Mouse (Mus musculus) hindbrain, embryonic 16.5 days (tissue): ENCODE data around the gene Sys1. TPM values are rescaled to one million over a fixed set of nuclear protein-coding genes. Genes with fewer than 3 reads are reported as not detected.

Experiments used
- ATAC-seq: fragments of 200-750 bp; cut with Nextera tagmentation; 2 replicates; pipeline ENCODE4 v1.8.0; 2017; ENCODE audit warnings: moderate TSS enrichment, moderate library complexity
- H3K27ac ChIP-seq: fragments of 300-500 bp; sonication (generic); 2 replicates; pipeline ENCODE4 v1.5.1; 2014; ENCODE audit warnings: low read depth, mild to moderate bottlenecking, control low read depth, low read length, moderate library complexity
- H3K27me3 ChIP-seq: fragments of 300-500 bp; sonication (generic); replicated peaks from 2 replicates; pipeline ENCODE4 v1.6.1; 2014; ENCODE audit warnings: low read length; ENCODE audit not compliant: control insufficient read depth, insufficient read depth
- H3K36me3 ChIP-seq: fragments of 300-500 bp; sonication (generic); 2 replicates; pipeline ENCODE4 v1.6.1; 2014; ENCODE audit warnings: mild to moderate bottlenecking, low read length, moderate library complexity, mixed read lengths; ENCODE audit not compliant: control insufficient read depth, insufficient read depth
- H3K4me1 ChIP-seq: fragments of 300-500 bp; sonication (generic); 2 replicates; pipeline ENCODE4 v1.6.1; 2014; ENCODE audit warnings: low read depth, low read length; ENCODE audit not compliant: control insufficient read depth, insufficient read depth
- H3K4me2 ChIP-seq: fragments of 300-500 bp; sonication (generic); 2 replicates; pipeline ENCODE4 v1.6.1; 2014; ENCODE audit warnings: mild to moderate bottlenecking, low read length, control low read depth, moderate library complexity
- H3K4me3 ChIP-seq: fragments of 300-500 bp; sonication (generic); 2 replicates; pipeline ENCODE4 v1.5.1; 2014; ENCODE audit warnings: mild to moderate bottlenecking, low read length, control low read depth, moderate library complexity
- H3K9ac ChIP-seq: fragments of 300-500 bp; sonication (generic); 2 replicates; pipeline ENCODE4 v1.6.1; 2014; ENCODE audit warnings: low read depth, mild to moderate bottlenecking, control low read depth, low read length, moderate library complexity
- H3K9me3 ChIP-seq: fragments of 300-500 bp; sonication (generic); 2 replicates; pipeline ENCODE4 v1.6.1; 2014; ENCODE audit warnings: mild to moderate bottlenecking, low read length, moderate library complexity; ENCODE audit not compliant: control insufficient read depth
- WGBS: fragments of 180-500 bp; shearing (Covaris S2); extraction: QIAGEN DNeasy Blood & Tissue Kit; methylation state at CpG from one replicate; pipeline ENCODE4 v1.1.7; 2014; 5-methylcytosine and 5-hydroxymethylcytosine counted together
- polyA plus RNA-seq: library from polyadenylated mRNA; unstranded; fragments of >200 nt; fragmentation: Nextera tagmentation; extraction: Ambion mirVana; gene quantifications from 2 replicates; pipeline ENCODE4 v1.2.1, GENCODE M21; 2015

Sys1 gene
- polyA plus RNA-seq, 1 experiment from 2014 or later: 89.7 TPM

- no peaks in the 10 kb centered on the region for H3K4me1 ChIP-seq
- no peak overlapping the region for H3K9ac ChIP-seq
- no peak overlapping the region for H3K4me3 ChIP-seq
- no peaks in the 10 kb centered on the region for H3K9me3 ChIP-seq
- ATAC-seq: no peak
- H3K27ac ChIP-seq: no peak overlapping the region
- no peaks in the 10 kb centered on the region for H3K27me3 ChIP-seq
- H3K36me3 ChIP-seq: no peaks in the 10 kb centered on the region
- WGBS: 71% methylated on average over 3 of the region's 3 CpGs
- no peak overlapping the region for H3K4me2 ChIP-seq
Observed at GRCm38 (mm10) chr2:164514916-164515315, 58.2 kb downstream of the Sys1 start.

GRCm38 (mm10) chr2:164515897-164516296 is 59.1 kb downstream of the Sys1 start:
- H3K4me2 ChIP-seq: no peak overlapping the region
- no peaks in the 10 kb centered on the region for H3K36me3 ChIP-seq
- no peaks in the 10 kb centered on the region for H3K27me3 ChIP-seq
- no peak overlapping the region for H3K9ac ChIP-seq
- no peak overlapping the region for H3K27ac ChIP-seq
- H3K4me1 ChIP-seq: no peaks in the 10 kb centered on the region
- WGBS: 73% methylated on average over 9 of the region's 9 CpGs
- no peak for ATAC-seq
- no peaks in the 10 kb centered on the region for H3K9me3 ChIP-seq
- H3K4me3 ChIP-seq: no peak overlapping the region

- Histone ChIP-seq H3K4me2 (no peak overlapping the region), H3K9me3 (no peaks in the 10 kb centered on the region), H3K9ac (no peak overlapping the region), H3K4me3 (no peak overlapping the region), H3K4me1 (no peaks in the 10 kb centered on the region), H3K27me3 (no peaks in the 10 kb centered on the region), H3K27ac (no peak overlapping the region), H3K36me3 (no peaks in the 10 kb centered on the region)
- ATAC-seq: no peak
- 82% methylated on average over 11 of the region's 11 CpGs for WGBS
Observed at GRCm38 (mm10) chr2:164516592-164516991, 59.8 kb downstream of the Sys1 start.

GRCm38 (mm10) chr2:164517485-164518221 is 60.9 kb downstream of the Sys1 start:
- Histone ChIP-seq H3K4me3 (no peak overlapping the region), H3K27ac (no peak overlapping the region)

GRCm38 (mm10) chr2:164518266-164519170 is 61.8 kb downstream of the Sys1 start:
- H3K4me2 ChIP-seq: no peak overlapping the region
- H3K4me1 ChIP-seq: no peaks in the 10 kb centered on the region
- H3K9me3 ChIP-seq: 0 out of 2 replicates have a peak, but pooled peaks cover 3% of the 10 kb centered on the region
- H3K27ac ChIP-seq: no peak overlapping the region
- H3K4me3 ChIP-seq: no peak overlapping the region
- no peaks in the 10 kb centered on the region for H3K27me3 ChIP-seq
- 57% methylated on average over 11 of the region's 11 CpGs for WGBS
- H3K36me3 ChIP-seq: no peaks in the 10 kb centered on the region
- no peak for ATAC-seq
- no peak overlapping the region for H3K9ac ChIP-seq

More at GRCm38 (mm10) chr2:164517485-164518221, 60.9 kb downstream of the Sys1 start:
- 30% methylated on average over 10 of the region's 10 CpGs for WGBS
- no peak overlapping the region for H3K4me2 ChIP-seq
- no peak for ATAC-seq
- H3K4me1 ChIP-seq: no peaks in the 10 kb centered on the region
- H3K9me3 ChIP-seq: no peaks in the 10 kb centered on the region
- no peak overlapping the region for H3K9ac ChIP-seq
- H3K27me3 ChIP-seq: no peaks in the 10 kb centered on the region
- H3K36me3 ChIP-seq: no peaks in the 10 kb centered on the region

GRCm38 (mm10) chr2:164519171-164519526 is 62.4 kb downstream of the Sys1 start:
- ATAC-seq: no peak
- Histone ChIP-seq H3K27ac (no peak overlapping the region), H3K9ac (no peak overlapping the region), H3K4me2 (no peak overlapping the region), H3K4me1 (no peaks in the 10 kb centered on the region), H3K27me3 (no peaks in the 10 kb centered on the region), H3K4me3 (no peak overlapping the region), H3K9me3 (0 out of 2 replicates have a peak, but pooled peaks cover 3% of the 10 kb centered on the region), H3K36me3 (no peaks in the 10 kb centered on the region)
- WGBS: 75% methylated on average over 6 of the region's 6 CpGs

- Histone ChIP-seq H3K27ac (no peak overlapping the region), H3K9me3 (0 out of 2 replicates have a peak, but pooled peaks cover 3% of the 10 kb centered on the region), H3K4me2 (no peak overlapping the region), H3K4me3 (no peak overlapping the region), H3K9ac (no peak overlapping the region), H3K27me3 (no peaks in the 10 kb centered on the region), H3K36me3 (no peaks in the 10 kb centered on the region), H3K4me1 (no peaks in the 10 kb centered on the region)
- 13% methylated on average over 3 of the region's 3 CpGs for WGBS
- ATAC-seq: no peak; the same call in 1 of the 2 replicates
Observed at GRCm38 (mm10) chr2:164520782-164521181, 64.0 kb downstream of the Sys1 start.

- 11% methylated on average over 11 of the region's 11 CpGs for WGBS
- Histone ChIP-seq H3K27me3 (no peaks in the 10 kb centered on the region), H3K27ac (no peak overlapping the region), H3K9ac (no peak overlapping the region), H3K4me1 (no peaks in the 10 kb centered on the region), H3K9me3 (peaks cover 3% of the 10 kb centered on the region; the same call in 1 of the 2 replicates), H3K4me2 (peak overlapping the region; percentile 18), H3K36me3 (no peaks in the 10 kb centered on the region), H3K4me3 (no peak overlapping the region)
- no peak for ATAC-seq
Observed at GRCm38 (mm10) chr2:164521841-164522240, 65.1 kb downstream of the Sys1 start.

- Histone ChIP-seq H3K9me3 (peaks cover 3% of the 10 kb centered on the region; the same call in 1 of the 2 replicates), H3K27me3 (no peaks in the 10 kb centered on the region), H3K4me1 (no peaks in the 10 kb centered on the region), H3K36me3 (no peaks in the 10 kb centered on the region), H3K27ac (no peak overlapping the region), H3K4me3 (no peak overlapping the region), H3K4me2 (no peak overlapping the region), H3K9ac (no peak overlapping the region)
- ATAC-seq: no peak
- 41% methylated on average over 8 of the region's 8 CpGs for WGBS
Observed at GRCm38 (mm10) chr2:164522280-164522679, 65.5 kb downstream of the Sys1 start.
